Mouse (Mus musculus): ENCODE measurements around the gene Sar1a. TPM values are rescaled to one million over a fixed set of nuclear protein-coding genes. Genes with fewer than 3 reads are reported as not detected.

Sar1a gene
- polyA plus RNA-seq, 1 experiment from 2014 or later = 231 TPM

Other genes starting within 250 kb of the Sar1a start
- gene Eif4ebp2, start 227.6 kb upstream of the Sar1a start, polyA plus RNA-seq (2016; fragmentation: Nextera tagmentation; extraction: Ambion mirVana) = 83.2 and 85.7 TPM in 2 replicates
- gene Lrrc20, start 204.5 kb upstream of the Sar1a start, polyA plus RNA-seq (2016; fragmentation: Nextera tagmentation; extraction: Ambion mirVana) = 10.9 and 11.4 TPM in 2 replicates
- gene Npffr1, start 84.8 kb upstream of the Sar1a start, polyA plus RNA-seq (2016; fragmentation: Nextera tagmentation; extraction: Ambion mirVana) = 0.04 TPM in 1 of 2 replicates, not detected in the other
- 356 and 405 TPM in 2 replicates for gene Ppa1, start 31.7 kb upstream of the Sar1a start, polyA plus RNA-seq (2016; fragmentation: Nextera tagmentation; extraction: Ambion mirVana)
- 38.2 and 39.9 TPM in 2 replicates for gene Tysnd1, start 15.2 kb downstream of the Sar1a start, polyA plus RNA-seq (2016; fragmentation: Nextera tagmentation; extraction: Ambion mirVana)
- 8.3 and 11.3 TPM in 2 replicates for gene Aifm2, start 35.0 kb downstream of the Sar1a start, polyA plus RNA-seq (2016; fragmentation: Nextera tagmentation; extraction: Ambion mirVana)
- 285 and 298 TPM in 2 replicates for gene H2afy2, start 103.8 kb downstream of the Sar1a start, polyA plus RNA-seq (2016; fragmentation: Nextera tagmentation; extraction: Ambion mirVana)

Measured in limb, embryonic 10.5 days (tissue).